Mouse (Mus musculus) stomach, embryonic 15.5 days (tissue): Measurements from ENCODE around the gene Slc2a2. TPM values are rescaled to one million over a fixed set of nuclear protein-coding genes. Genes with fewer than 3 reads are reported as not detected.

Experiments
- ATAC-seq: fragments of 200-750 bp; cut with Nextera tagmentation; 2 replicates; pipeline ENCODE4 v1.8.0; 2017; ENCODE audit warnings: low read depth, moderate number of reproducible peaks, moderate TSS enrichment; ENCODE audit not compliant: insufficient read depth, low FRiP score
- H3K27ac ChIP-seq: fragments of 300-500 bp; sonication (generic); 2 replicates; pipeline ENCODE4 v1.5.1; 2015; ENCODE audit warnings: mild to moderate bottlenecking, inconsistent platforms
- H3K27me3 ChIP-seq: fragments of 300-500 bp; sonication (generic); replicated peaks from 2 replicates; pipeline ENCODE4 v1.6.1; 2015; ENCODE audit warnings: inconsistent platforms
- H3K36me3 ChIP-seq: fragments of 300-500 bp; sonication (generic); 2 replicates; pipeline ENCODE4 v1.6.1; 2015; ENCODE audit warnings: inconsistent platforms
- H3K4me1 ChIP-seq: fragments of 300-500 bp; sonication (generic); 2 replicates; pipeline ENCODE4 v1.6.1; 2015; ENCODE audit warnings: inconsistent platforms
- H3K4me2 ChIP-seq: fragments of 300-500 bp; sonication (generic); 2 replicates; pipeline ENCODE4 v1.6.1; 2015; ENCODE audit warnings: mild to moderate bottlenecking, inconsistent platforms
- H3K4me3 ChIP-seq: fragments of 300-500 bp; sonication (generic); replicated peaks from 2 replicates; pipeline ENCODE4 v1.5.1; 2015; ENCODE audit warnings: inconsistent platforms
- H3K9ac ChIP-seq: fragments of 300-500 bp; sonication (generic); 2 replicates; pipeline ENCODE4 v1.6.1; 2015; ENCODE audit warnings: inconsistent platforms
- H3K9me3 ChIP-seq: fragments of 300-500 bp; sonication (generic); 2 replicates; pipeline ENCODE4 v1.6.1; 2016; ENCODE audit warnings: inconsistent platforms
- WGBS: fragments of 180-500 bp; shearing (Covaris S2); methylation state at CpG from one replicate; pipeline ENCODE4 v1.1.7; 2015; 5-methylcytosine and 5-hydroxymethylcytosine counted together
- polyA plus RNA-seq: library from polyadenylated mRNA; unstranded; fragments of >200 nt; fragmentation: Nextera tagmentation; extraction: Ambion mirVana; gene quantifications from 2 replicates; pipeline ENCODE4 v1.2.1, GENCODE M21; 2015

Slc2a2 gene
- polyA plus RNA-seq: 3.9 and 5.6 TPM in 2 replicates

DNA sequence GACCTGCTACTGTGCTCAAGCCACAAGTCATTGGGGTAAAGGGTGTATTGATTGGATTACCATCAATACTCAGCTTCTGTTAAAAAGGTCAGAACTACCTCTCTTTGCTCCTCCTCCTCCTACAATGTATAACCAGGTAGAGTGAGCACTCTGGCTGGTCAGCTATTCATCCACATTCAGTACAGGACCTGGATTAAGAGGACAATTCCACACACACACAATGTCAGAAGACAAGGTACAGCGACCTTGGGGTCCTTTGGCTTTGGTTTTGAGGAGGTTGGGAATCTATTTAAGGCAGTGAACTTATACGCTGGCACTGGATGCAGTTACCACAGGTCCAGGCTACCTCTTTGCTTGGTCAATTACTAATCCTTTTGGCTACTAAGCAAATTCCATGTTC, at the start of gene Slc2a2:
Gene Slc2a2 (plus strand): TSS at position 107 of the 400 bp plus-strand sequence.
- no peak within 1 kb of the TSS for H3K9ac ChIP-seq
- 81% methylated on average over 2 of the region's 2 CpGs for WGBS
- ATAC-seq: no peak
- no peak within 1 kb of the TSS for H3K4me3 ChIP-seq
- no peaks in the 10 kb centered on the region for H3K9me3 ChIP-seq
- no peaks in the 10 kb centered on the region for H3K27me3 ChIP-seq
- no peaks in the 10 kb centered on the region for H3K36me3 ChIP-seq
- H3K4me2 ChIP-seq: no peak within 1 kb of the TSS
- no peak within 1 kb of the TSS for H3K27ac ChIP-seq
- H3K4me1 ChIP-seq: no peaks in the 10 kb centered on the region

DNA sequence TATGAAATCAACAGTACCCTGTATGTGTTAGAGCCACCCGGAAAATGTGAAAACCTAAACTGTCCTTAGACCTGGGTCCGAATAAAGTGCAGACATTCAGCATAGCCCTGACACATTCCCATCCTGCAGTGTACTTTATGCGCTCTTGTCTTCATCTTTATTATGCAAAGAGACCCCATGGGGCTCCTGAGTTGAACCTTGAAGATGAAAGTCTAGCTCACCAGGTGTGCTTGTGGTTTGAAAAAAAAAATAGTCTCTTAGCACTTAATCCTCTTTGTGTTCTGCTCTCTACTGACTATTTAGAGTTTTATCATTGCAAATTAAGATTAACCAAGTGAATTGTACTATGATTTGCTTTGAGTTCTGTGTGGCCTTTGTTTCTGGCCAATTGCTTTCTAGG, 45.1 kb upstream of the Slc2a2 start:
- 73% methylated on average over 3 of the region's 3 CpGs for WGBS
- Histone ChIP-seq H3K9me3 (no peaks in the 10 kb centered on the region), H3K36me3 (no peaks in the 10 kb centered on the region), H3K27me3 (no peaks in the 10 kb centered on the region), H3K4me2 (no peak overlapping the region), H3K4me1 (no peaks in the 10 kb centered on the region), H3K27ac (no peak overlapping the region), H3K4me3 (no peak overlapping the region), H3K9ac (no peak overlapping the region)
- no peak for ATAC-seq

DNA sequence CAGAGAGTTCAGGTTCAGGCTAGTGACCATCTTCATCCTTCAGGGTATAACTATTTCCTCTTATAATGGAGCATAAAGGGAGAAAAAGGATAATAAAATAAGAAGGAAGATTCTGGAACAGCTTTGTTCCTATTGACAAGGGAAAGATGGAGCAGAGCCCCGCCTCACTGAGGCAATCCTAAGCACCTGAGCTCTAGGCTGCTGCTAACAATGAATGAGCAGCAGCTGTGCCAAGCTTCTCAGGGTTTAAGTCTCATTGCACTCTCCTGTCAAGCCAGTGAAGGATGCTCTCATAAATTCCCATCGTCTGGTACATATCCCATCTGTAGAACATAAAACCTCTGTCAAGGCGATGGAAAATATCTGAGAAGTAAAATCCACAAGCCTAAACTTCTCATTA, 44.7 kb upstream of the Slc2a2 start:
- H3K4me2 ChIP-seq: no peak overlapping the region
- WGBS: 57% methylated on average over 3 of the region's 3 CpGs
- H3K9ac ChIP-seq: no peak overlapping the region
- no peaks in the 10 kb centered on the region for H3K4me1 ChIP-seq
- no peaks in the 10 kb centered on the region for H3K27me3 ChIP-seq
- no peak for ATAC-seq
- no peak overlapping the region for H3K27ac ChIP-seq
- no peak overlapping the region for H3K4me3 ChIP-seq
- no peaks in the 10 kb centered on the region for H3K9me3 ChIP-seq
- H3K36me3 ChIP-seq: no peaks in the 10 kb centered on the region

DNA sequence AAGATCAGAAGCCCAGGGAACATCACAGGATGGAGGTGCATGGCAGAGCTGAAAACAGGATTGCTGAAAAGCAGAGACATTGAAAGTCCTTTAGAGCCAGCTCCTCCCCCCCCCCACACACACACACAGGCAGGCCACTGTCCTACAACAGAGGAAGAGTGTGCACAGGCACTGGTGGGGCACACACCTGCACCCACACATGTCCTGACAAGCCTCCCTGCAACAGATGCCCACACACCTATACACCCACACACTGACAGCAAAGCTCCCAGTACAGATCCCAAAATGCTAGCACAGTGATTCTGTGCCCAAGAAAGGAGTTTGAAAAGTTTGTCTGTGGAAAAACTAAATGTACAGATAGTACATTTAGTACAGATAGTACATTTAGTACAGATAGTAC, 43.0 kb upstream of the Slc2a2 start:
- Histone ChIP-seq H3K27me3 (no peaks in the 10 kb centered on the region), H3K4me1 (no peaks in the 10 kb centered on the region), H3K4me3 (no peak overlapping the region), H3K27ac (no peak overlapping the region), H3K9me3 (no peaks in the 10 kb centered on the region), H3K9ac (no peak overlapping the region), H3K36me3 (no peaks in the 10 kb centered on the region), H3K4me2 (no peak overlapping the region)
- ATAC-seq: no peak

DNA sequence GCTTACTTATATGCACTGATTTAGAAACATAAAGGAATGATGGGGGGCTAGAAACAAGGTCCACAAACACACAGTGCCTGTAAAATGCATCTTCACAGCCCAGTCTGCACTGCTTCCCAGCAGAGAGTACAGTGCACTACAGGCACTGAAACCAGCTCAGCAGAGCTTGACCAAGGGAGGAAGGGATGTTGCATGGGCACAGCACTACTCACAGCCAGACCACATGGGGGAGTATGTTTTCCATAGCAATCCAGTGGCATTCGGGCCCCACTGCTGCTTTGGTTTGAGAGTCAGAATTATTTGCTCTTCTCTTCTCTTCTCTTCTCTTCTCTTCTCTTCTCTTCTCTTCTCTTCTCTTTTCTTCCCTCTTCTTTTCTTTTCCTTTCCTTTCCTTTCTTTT, 39.4 kb upstream of the Slc2a2 start:
- Histone ChIP-seq H3K9me3 (no peaks in the 10 kb centered on the region), H3K27ac (no peak overlapping the region), H3K4me3 (no peak overlapping the region), H3K4me2 (no peak overlapping the region), H3K27me3 (no peaks in the 10 kb centered on the region), H3K36me3 (no peaks in the 10 kb centered on the region), H3K9ac (no peak overlapping the region), H3K4me1 (no peaks in the 10 kb centered on the region)
- no peak for ATAC-seq
- WGBS: 39% methylated on average over 1 of the region's 1 CpGs

DNA sequence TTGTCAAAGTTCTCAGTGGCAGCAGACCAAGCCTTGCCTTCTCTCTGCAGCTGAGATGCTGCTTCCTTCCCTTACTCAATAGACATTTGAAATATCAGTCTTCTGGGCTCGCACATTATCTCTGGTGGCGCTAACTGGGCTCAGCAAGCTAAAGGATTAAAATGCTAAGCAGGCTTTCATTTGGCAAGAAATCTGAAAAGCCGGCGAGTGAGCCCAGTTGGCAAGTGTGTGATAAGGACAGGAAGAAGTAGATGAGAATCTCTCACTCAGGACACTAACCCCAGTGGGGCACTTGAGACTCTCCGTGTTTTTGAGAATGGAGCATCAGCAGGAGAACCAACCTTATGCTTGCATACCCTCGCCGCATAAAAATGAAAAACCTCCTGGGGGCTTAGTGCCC, 16.9 kb upstream of the Slc2a2 start:
- Histone ChIP-seq H3K4me3 (no peak overlapping the region), H3K4me1 (no peaks in the 10 kb centered on the region), H3K27me3 (no peaks in the 10 kb centered on the region), H3K27ac (no peak overlapping the region), H3K9me3 (no peaks in the 10 kb centered on the region), H3K4me2 (no peak overlapping the region), H3K36me3 (no peaks in the 10 kb centered on the region), H3K9ac (no peak overlapping the region)
- 80% methylated on average over 7 of the region's 7 CpGs for WGBS
- ATAC-seq: no peak

DNA sequence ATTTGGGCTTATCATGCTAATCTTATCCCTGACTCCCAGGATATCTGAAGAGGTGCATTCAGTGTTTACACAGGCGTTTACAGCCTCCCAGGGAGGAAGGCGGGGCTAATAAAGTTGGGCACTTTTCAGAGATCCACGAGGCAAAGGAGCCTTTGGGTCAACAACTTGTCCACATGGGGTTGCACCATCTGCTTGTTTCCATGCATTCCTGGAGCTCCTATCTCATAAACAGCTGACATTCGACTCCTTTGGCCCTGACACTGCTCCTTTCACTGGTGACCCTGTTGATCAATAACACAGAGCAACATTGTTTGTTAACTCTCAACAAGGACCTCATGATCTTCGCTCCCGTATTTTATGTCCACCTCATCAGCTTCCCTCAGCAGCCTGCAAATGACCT, 15.8 kb upstream of the Slc2a2 start:
- H3K27ac ChIP-seq: no peak overlapping the region
- H3K27me3 ChIP-seq: no peaks in the 10 kb centered on the region
- H3K4me1 ChIP-seq: no peaks in the 10 kb centered on the region
- H3K9ac ChIP-seq: no peak overlapping the region
- ATAC-seq: no peak; the same call in 1 of the 2 replicates
- no peaks in the 10 kb centered on the region for H3K36me3 ChIP-seq
- WGBS: 31% methylated on average over 6 of the region's 6 CpGs
- no peak overlapping the region for H3K4me3 ChIP-seq
- H3K4me2 ChIP-seq: no peak overlapping the region
- no peaks in the 10 kb centered on the region for H3K9me3 ChIP-seq

DNA sequence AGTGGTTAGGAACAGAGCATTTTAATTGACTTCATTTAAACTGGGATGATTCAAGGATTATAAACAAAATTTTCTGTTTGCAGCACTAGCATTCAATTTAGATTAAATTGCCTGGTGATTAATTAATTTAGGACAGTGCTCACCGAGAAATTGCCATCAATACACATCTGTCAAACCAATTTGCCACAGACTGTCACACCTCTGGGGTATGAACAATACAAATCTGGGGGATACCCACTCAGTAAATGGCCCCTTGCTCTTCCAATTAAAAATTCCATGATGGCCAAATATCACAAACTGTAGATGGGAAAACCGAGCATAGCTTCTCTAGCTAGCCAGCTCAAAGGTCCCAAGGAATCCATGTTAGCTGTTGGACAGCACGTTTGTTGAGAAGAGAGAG, 15.3 kb upstream of the Slc2a2 start:
- ATAC-seq: no peak

DNA sequence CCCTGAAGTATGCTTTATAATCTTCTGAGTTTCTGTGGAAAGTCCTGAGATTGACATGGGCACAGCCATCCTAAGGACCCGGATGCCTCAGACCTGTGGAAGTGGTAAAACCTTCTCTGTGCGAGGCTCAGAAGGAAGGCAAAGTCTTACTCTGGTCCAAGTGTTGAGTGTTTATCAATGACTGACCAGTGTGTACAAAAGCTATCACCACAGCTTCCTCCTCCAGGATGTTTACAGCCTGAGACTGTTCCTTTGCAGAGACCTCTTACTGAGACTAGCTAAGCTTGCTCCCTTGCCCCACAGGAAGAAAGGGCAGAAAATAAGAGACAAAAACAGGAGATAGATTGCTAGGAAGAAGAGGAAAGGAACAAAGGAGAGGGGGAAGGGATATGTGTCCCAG, 12.2 kb upstream of the Slc2a2 start:
- Histone ChIP-seq H3K9ac (no peak overlapping the region), H3K36me3 (no peaks in the 10 kb centered on the region), H3K4me1 (no peaks in the 10 kb centered on the region), H3K27ac (no peak overlapping the region), H3K4me2 (no peak overlapping the region), H3K27me3 (no peaks in the 10 kb centered on the region), H3K9me3 (no peaks in the 10 kb centered on the region), H3K4me3 (no peak overlapping the region)
- no peak for ATAC-seq
- 60% methylated on average over 2 of the region's 2 CpGs for WGBS

More for the DNA sequence above, 15.3 kb upstream of the Slc2a2 start:
- Histone ChIP-seq H3K27ac (no peak overlapping the region), H3K27me3 (no peaks in the 10 kb centered on the region), H3K4me1 (no peaks in the 10 kb centered on the region), H3K4me2 (no peak overlapping the region), H3K9me3 (no peaks in the 10 kb centered on the region), H3K9ac (no peak overlapping the region), H3K36me3 (no peaks in the 10 kb centered on the region), H3K4me3 (no peak overlapping the region)
- 67% methylated on average over 3 of the region's 3 CpGs for WGBS

DNA sequence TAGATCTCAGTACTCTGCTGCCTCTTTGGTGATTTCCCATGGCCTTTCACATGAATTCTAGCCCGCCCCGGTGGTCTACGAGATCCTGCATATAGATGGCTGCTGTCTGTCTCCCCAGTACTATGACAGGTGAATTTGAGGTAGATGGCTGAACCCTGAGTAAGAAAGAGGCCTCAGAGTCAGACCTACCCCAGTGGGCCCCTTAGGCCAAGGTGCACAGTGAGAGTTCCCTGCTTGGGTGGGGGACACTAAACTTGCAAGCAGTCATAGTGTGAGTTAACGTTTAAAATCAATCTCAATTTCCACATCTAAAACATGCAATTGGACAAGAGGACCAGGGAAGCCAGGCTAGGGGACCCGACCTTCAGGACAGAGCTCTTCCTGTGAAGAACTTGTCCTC, 2.9 kb upstream of the Slc2a2 start:
- 84% methylated on average over 5 of the region's 5 CpGs for WGBS
- H3K9me3 ChIP-seq: no peaks in the 10 kb centered on the region; the same call in 1 of the 2 replicates
- H3K4me1 ChIP-seq: no peaks in the 10 kb centered on the region
- H3K4me3 ChIP-seq: no peak overlapping the region
- no peaks in the 10 kb centered on the region for H3K27me3 ChIP-seq
- no peak overlapping the region for H3K27ac ChIP-seq
- H3K9ac ChIP-seq: no peak overlapping the region
- no peak overlapping the region for H3K4me2 ChIP-seq
- H3K36me3 ChIP-seq: no peaks in the 10 kb centered on the region
- no peak for ATAC-seq

DNA sequence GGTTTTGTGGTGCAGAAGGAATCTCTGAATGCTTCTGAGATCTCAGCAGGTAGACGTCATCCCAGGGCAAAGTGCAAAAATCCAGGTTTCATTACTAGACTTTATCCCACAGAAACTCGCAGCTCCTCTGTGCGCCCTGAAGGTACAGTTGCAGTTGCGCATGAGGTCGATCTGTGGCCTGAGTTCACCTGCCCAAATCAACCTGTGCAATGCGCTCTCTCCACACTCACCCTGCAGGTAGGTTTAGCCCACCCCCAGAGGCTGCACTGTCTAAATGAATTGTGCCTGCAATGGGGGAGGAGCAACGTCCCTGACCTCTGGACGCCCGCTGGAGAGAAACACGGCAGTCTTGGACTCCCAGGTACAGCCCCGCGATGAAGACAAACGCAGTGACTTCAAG, 2.1 kb upstream of the Slc2a2 start:
- Histone ChIP-seq H3K27me3 (no peaks in the 10 kb centered on the region), H3K4me1 (no peaks in the 10 kb centered on the region), H3K36me3 (no peaks in the 10 kb centered on the region), H3K4me3 (no peak overlapping the region), H3K9ac (no peak overlapping the region), H3K27ac (no peak overlapping the region), H3K9me3 (no peaks in the 10 kb centered on the region; the same call in 1 of the 2 replicates), H3K4me2 (no peak overlapping the region)
- ATAC-seq: no peak; the same call in 1 of the 2 replicates
- 54% methylated on average over 13 of the region's 13 CpGs for WGBS

DNA sequence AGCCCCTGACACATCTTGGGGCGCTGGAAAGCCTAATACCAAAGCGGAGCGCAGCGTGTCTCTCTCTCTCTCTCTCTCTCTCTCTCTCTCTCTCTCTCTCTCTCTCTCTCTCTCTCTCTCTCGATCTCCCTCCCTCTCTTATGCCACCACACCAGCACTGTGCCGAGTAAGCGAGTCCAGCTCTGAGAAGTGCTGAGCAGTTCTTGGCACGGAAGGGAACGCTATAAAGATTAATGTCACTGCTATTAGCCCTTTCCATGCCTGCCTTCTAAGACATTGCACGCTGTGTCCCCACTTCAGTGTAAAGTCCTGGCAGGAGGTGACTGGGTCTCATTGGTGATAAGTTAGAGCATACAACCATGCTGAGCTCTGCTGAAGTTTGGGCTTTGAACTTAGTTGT, 1.5 kb upstream of the Slc2a2 start:
- Histone ChIP-seq H3K36me3 (no peaks in the 10 kb centered on the region), H3K4me2 (no peak overlapping the region), H3K27me3 (no peaks in the 10 kb centered on the region), H3K4me3 (no peak overlapping the region), H3K27ac (no peak overlapping the region), H3K9ac (no peak overlapping the region), H3K4me1 (no peaks in the 10 kb centered on the region), H3K9me3 (no peaks in the 10 kb centered on the region; the same call in 1 of the 2 replicates)
- WGBS: 48% methylated on average over 10 of the region's 10 CpGs
- ATAC-seq: no peak; the same call in 1 of the 2 replicates

DNA sequence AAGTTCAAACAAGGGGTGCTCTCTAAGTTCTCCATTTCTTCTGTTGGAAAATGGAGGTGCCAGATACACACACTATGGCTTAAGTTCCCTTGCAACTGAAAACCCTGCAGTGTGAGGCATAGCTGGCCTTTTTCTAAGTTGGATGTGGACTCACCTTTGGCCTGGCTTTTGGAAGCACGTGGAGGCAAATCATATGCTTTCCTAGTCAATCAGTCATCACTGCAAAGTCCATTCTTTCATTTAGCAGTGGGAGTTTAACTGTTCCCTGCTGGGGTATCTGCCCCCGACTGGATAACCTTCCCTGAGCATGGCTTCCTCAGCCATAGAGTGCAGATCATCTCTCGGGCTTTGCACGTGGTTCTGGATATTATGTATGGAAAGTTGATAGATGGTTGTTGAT, 1.9 kb downstream of the Slc2a2 start:
- Histone ChIP-seq H3K27ac (no peak overlapping the region), H3K4me1 (no peaks in the 10 kb centered on the region), H3K27me3 (no peaks in the 10 kb centered on the region), H3K9me3 (no peaks in the 10 kb centered on the region), H3K9ac (no peak overlapping the region), H3K4me2 (no peak overlapping the region), H3K4me3 (no peak overlapping the region), H3K36me3 (no peaks in the 10 kb centered on the region)
- WGBS: 63% methylated on average over 4 of the region's 4 CpGs
- no peak for ATAC-seq
